Mouse (Mus musculus) heart, embryonic 15.5 days (tissue): Measurements from ENCODE around the gene Ablim1. TPM values are rescaled to one million over a fixed set of nuclear protein-coding genes. Genes with fewer than 3 reads are reported as not detected.

ENCODE experiments used
- ATAC-seq: fragments of 200-750 bp; cut with Nextera tagmentation; replicated peaks from 2 replicates; pipeline ENCODE4 v1.8.0; 2017; ENCODE audit warnings: low read depth, moderate TSS enrichment; ENCODE audit not compliant: insufficient number of reproducible peaks, insufficient read depth, low FRiP score
- H3K27ac ChIP-seq: fragments of 300-500 bp; sonication (generic); 2 replicates; pipeline ENCODE4 v1.5.1; 2015; ENCODE audit warnings: mild to moderate bottlenecking, inconsistent platforms
- H3K27me3 ChIP-seq: fragments of 300-500 bp; sonication (generic); 2 replicates; pipeline ENCODE4 v1.6.1; 2015; ENCODE audit warnings: inconsistent platforms
- H3K36me3 ChIP-seq: fragments of 300-500 bp; sonication (generic); 2 replicates; pipeline ENCODE4 v1.6.1; 2015; ENCODE audit warnings: mild to moderate bottlenecking, inconsistent platforms
- H3K4me1 ChIP-seq: fragments of 300-500 bp; sonication (generic); replicated peaks from 2 replicates; pipeline ENCODE4 v1.6.1; 2015; ENCODE audit warnings: inconsistent platforms
- H3K4me2 ChIP-seq: fragments of 300-500 bp; sonication (generic); 2 replicates; pipeline ENCODE4 v1.6.1; 2015; ENCODE audit warnings: inconsistent platforms, mild to moderate bottlenecking, moderate library complexity
- H3K4me3 ChIP-seq: fragments of 300-500 bp; sonication (generic); 2 replicates; pipeline ENCODE4 v1.5.1; 2015; ENCODE audit warnings: mild to moderate bottlenecking, inconsistent platforms
- H3K9ac ChIP-seq: fragments of 300-500 bp; sonication (generic); 2 replicates; pipeline ENCODE4 v1.6.1; 2015; ENCODE audit warnings: mild to moderate bottlenecking, inconsistent platforms
- H3K9me3 ChIP-seq: fragments of 300-500 bp; sonication (generic); replicated peaks from 2 replicates; pipeline ENCODE4 v1.6.1; 2016; ENCODE audit warnings: inconsistent platforms
- WGBS: fragments of 180-500 bp; shearing (Covaris S2); methylation state at CpG from one replicate; pipeline ENCODE4 v1.1.7; 2015; ENCODE audit warnings: mixed read lengths; 5-methylcytosine and 5-hydroxymethylcytosine counted together
- polyA plus RNA-seq: library from polyadenylated mRNA; unstranded; fragments of >200 nt; fragmentation: Nextera tagmentation; extraction: Ambion mirVana; gene quantifications from 2 replicates; pipeline ENCODE4 v1.2.1, GENCODE M21; 2015

Ablim1 gene
- polyA plus RNA-seq, 1 experiment from 2014 or later, result 56.2 TPM

GRCm38 (mm10) chr19:57257801-57258200 is 56.9 kb downstream of the Ablim1 start:
- H3K36me3 ChIP-seq, result no peaks in the 10 kb centered on the region
- no peak overlapping the region for H3K4me3 ChIP-seq
- no peaks in the 10 kb centered on the region for H3K27me3 ChIP-seq
- H3K4me1 ChIP-seq, result peaks cover 25% of the 10 kb centered on the region
- no peak for ATAC-seq
- WGBS, result 61% methylated on average over 11 of the region's 12 CpGs
- no peak overlapping the region for H3K4me2 ChIP-seq
- no peak overlapping the region for H3K9ac ChIP-seq
- H3K27ac ChIP-seq, result no peak overlapping the region
- no peaks in the 10 kb centered on the region for H3K9me3 ChIP-seq

GRCm38 (mm10) chr19:57256666-57257065 is 58.1 kb downstream of the Ablim1 start:
- ATAC-seq, result no peak
- Histone ChIP-seq H3K27ac (no peak overlapping the region), H3K27me3 (no peaks in the 10 kb centered on the region), H3K4me3 (no peak overlapping the region), H3K4me1 (peaks cover 25% of the 10 kb centered on the region), H3K4me2 (no peak overlapping the region), H3K9me3 (no peaks in the 10 kb centered on the region), H3K9ac (no peak overlapping the region), H3K36me3 (no peaks in the 10 kb centered on the region)
- 47% methylated on average over 9 of the region's 9 CpGs for WGBS

- WGBS, result 64% methylated on average over 8 of the region's 8 CpGs
- no peak for ATAC-seq
These were observed 59.6 kb downstream of the Ablim1 start for GRCm38 (mm10) chr19:57255157-57255556.

GRCm38 (mm10) chr19:57252692-57253448 is 61.8 kb downstream of the Ablim1 start:
- no peak overlapping the region for H3K4me2 ChIP-seq
- no peaks in the 10 kb centered on the region for H3K36me3 ChIP-seq
- H3K9me3 ChIP-seq, result no peaks in the 10 kb centered on the region
- ATAC-seq, result peak; percentile 35; the same call in 1 of the 2 replicates
- H3K4me3 ChIP-seq, result no peak overlapping the region
- no peaks in the 10 kb centered on the region for H3K27me3 ChIP-seq
- WGBS, result 50% methylated on average over 9 of the region's 9 CpGs
- peaks cover 23% of the 10 kb centered on the region for H3K4me1 ChIP-seq
- H3K9ac ChIP-seq, result no peak overlapping the region
- no peak overlapping the region for H3K27ac ChIP-seq

More at GRCm38 (mm10) chr19:57255157-57255556, 59.6 kb downstream of the Ablim1 start:
- no peak overlapping the region for H3K4me3 ChIP-seq
- H3K9me3 ChIP-seq, result no peaks in the 10 kb centered on the region
- no peaks in the 10 kb centered on the region for H3K36me3 ChIP-seq
- no peak overlapping the region for H3K27ac ChIP-seq
- H3K4me1 ChIP-seq, result peaks cover 25% of the 10 kb centered on the region
- no peak overlapping the region for H3K9ac ChIP-seq
- H3K4me2 ChIP-seq, result no peak overlapping the region
- no peaks in the 10 kb centered on the region for H3K27me3 ChIP-seq

- no peak for ATAC-seq
These were observed 65.9 kb downstream of the Ablim1 start for GRCm38 (mm10) chr19:57248781-57249180.

GRCm38 (mm10) chr19:57247221-57247620 is 67.5 kb downstream of the Ablim1 start:
- 56% methylated on average over 8 of the region's 8 CpGs for WGBS
- Histone ChIP-seq H3K4me2 (no peak overlapping the region), H3K9me3 (no peaks in the 10 kb centered on the region), H3K9ac (no peak overlapping the region), H3K4me3 (no peak overlapping the region), H3K27ac (peak overlapping the region; percentile 42), H3K36me3 (no peaks in the 10 kb centered on the region), H3K4me1 (peaks cover 21% of the 10 kb centered on the region), H3K27me3 (no peaks in the 10 kb centered on the region)
- ATAC-seq, result 0 out of 2 replicates have a peak, but pooled peaks have one; percentile 33

More at GRCm38 (mm10) chr19:57248781-57249180, 65.9 kb downstream of the Ablim1 start:
- no peak overlapping the region for H3K4me3 ChIP-seq
- no peak overlapping the region for H3K4me2 ChIP-seq
- H3K36me3 ChIP-seq, result no peaks in the 10 kb centered on the region
- WGBS, result 77% methylated on average over 5 of the region's 5 CpGs
- peaks cover 18% of the 10 kb centered on the region for H3K4me1 ChIP-seq
- no peaks in the 10 kb centered on the region for H3K9me3 ChIP-seq
- H3K27ac ChIP-seq, result no peak overlapping the region
- H3K27me3 ChIP-seq, result no peaks in the 10 kb centered on the region
- no peak overlapping the region for H3K9ac ChIP-seq

- Histone ChIP-seq H3K9me3 (no peaks in the 10 kb centered on the region), H3K4me3 (no peak overlapping the region), H3K4me2 (no peak overlapping the region), H3K36me3 (no peaks in the 10 kb centered on the region), H3K27ac (peak overlapping the region; percentile 47; the same call in 1 of the 2 replicates), H3K9ac (no peak overlapping the region), H3K27me3 (no peaks in the 10 kb centered on the region), H3K4me1 (peaks cover 40% of the 10 kb centered on the region)
- 50% methylated on average over 7 of the region's 7 CpGs for WGBS
- ATAC-seq, result no peak
These were observed 70.4 kb downstream of the Ablim1 start for GRCm38 (mm10) chr19:57244281-57244680.

GRCm38 (mm10) chr19:57243606-57244005 is 71.1 kb downstream of the Ablim1 start:
- no peaks in the 10 kb centered on the region for H3K36me3 ChIP-seq
- no peak overlapping the region for H3K9ac ChIP-seq
- no peak overlapping the region for H3K4me3 ChIP-seq
- H3K4me2 ChIP-seq, result peak overlapping the region; percentile 2; the same call in 1 of the 2 replicates
- no peaks in the 10 kb centered on the region for H3K27me3 ChIP-seq
- WGBS, result 52% methylated on average over 8 of the region's 8 CpGs
- ATAC-seq, result no peak
- peak overlapping the region; percentile 47; the same call in 1 of the 2 replicates for H3K27ac ChIP-seq
- H3K4me1 ChIP-seq, result peaks cover 46% of the 10 kb centered on the region
- no peaks in the 10 kb centered on the region for H3K9me3 ChIP-seq

GRCm38 (mm10) chr19:57243191-57243590 is 71.5 kb downstream of the Ablim1 start:
- H3K27me3 ChIP-seq, result no peaks in the 10 kb centered on the region
- no peaks in the 10 kb centered on the region for H3K9me3 ChIP-seq
- no peak overlapping the region for H3K9ac ChIP-seq
- H3K36me3 ChIP-seq, result no peaks in the 10 kb centered on the region
- H3K4me1 ChIP-seq, result peaks cover 49% of the 10 kb centered on the region
- ATAC-seq, result no peak
- WGBS, result 79% methylated on average over 12 of the region's 12 CpGs
- no peak overlapping the region for H3K4me3 ChIP-seq
- peak overlapping the region; percentile 47; the same call in 1 of the 2 replicates for H3K27ac ChIP-seq
- 0 out of 2 replicates have a peak overlapping the region, but pooled peaks have one; percentile 2 for H3K4me2 ChIP-seq

GRCm38 (mm10) chr19:57241363-57242192 is 73.1 kb downstream of the Ablim1 start:
- Histone ChIP-seq H3K4me1 (peaks cover 42% of the 10 kb centered on the region), H3K9me3 (no peaks in the 10 kb centered on the region), H3K9ac (no peak overlapping the region), H3K27ac (0 out of 2 replicates have a peak overlapping the region, but pooled peaks have one; percentile 7), H3K4me2 (no peak overlapping the region), H3K27me3 (no peaks in the 10 kb centered on the region), H3K36me3 (no peaks in the 10 kb centered on the region), H3K4me3 (no peak overlapping the region)
- ATAC-seq, result no peak
- WGBS, result 61% methylated on average over 10 of the region's 10 CpGs

- Histone ChIP-seq H3K4me1 (peaks cover 44% of the 10 kb centered on the region), H3K9me3 (no peaks in the 10 kb centered on the region), H3K36me3 (no peaks in the 10 kb centered on the region), H3K4me2 (no peak overlapping the region), H3K27ac (peak overlapping the region; percentile 30), H3K4me3 (no peak overlapping the region), H3K9ac (no peak overlapping the region), H3K27me3 (no peaks in the 10 kb centered on the region)
- no peak for ATAC-seq
- WGBS, result 37% methylated on average over 6 of the region's 6 CpGs
These were observed 74.5 kb downstream of the Ablim1 start for GRCm38 (mm10) chr19:57240259-57240658.
